Mouse (Mus musculus) MEL (cell line): ENCODE measurements around the gene Rnf141. TPM values are rescaled to one million over a fixed set of nuclear protein-coding genes. Genes with fewer than 3 reads are reported as not detected.

Experiments used
- DNase-seq: peaks from one replicate; pipeline ENCODE4 v3.0.0; 2011; ENCODE audit warnings: low read depth, low spot score
- H3K27ac ChIP-seq: 2 replicates; pipeline ENCODE4 v1.5.1; 2012; ENCODE audit warnings: low read depth, mild to moderate bottlenecking, control low read depth, low read length, moderate library complexity; ENCODE audit not compliant: control insufficient read depth
- H3K27me3 ChIP-seq, 2 experiments: fragments of 150-350 bp in 1 of 2; sonication (generic) in 1 of 2; 2 replicates each; pipeline ENCODE4 v1.6.1; 2012; ENCODE audit warnings: low read length in 2 of 2, mild to moderate bottlenecking in 2 of 2, improper control_type of control experiment in 1 of 2, moderate library complexity in 1 of 2; ENCODE audit not compliant: insufficient read depth in 2 of 2, control insufficient read depth in 1 of 2
- H3K36me3 ChIP-seq, 2 experiments: 2 replicates each; pipeline ENCODE4 v1.6.1; 2012 to 2014; ENCODE audit warnings: low read length in 2 of 2, improper control_type of control experiment in 1 of 2, inconsistent platforms in 1 of 2, mild to moderate bottlenecking in 1 of 2; ENCODE audit not compliant: insufficient read depth in 2 of 2, control insufficient read depth in 1 of 2
- H3K4me1 ChIP-seq, 2 experiments: fragments of 150-350 bp in 1 of 2; sonication (generic) in 1 of 2; 2 replicates each; pipeline ENCODE4 v1.6.1; 2012; ENCODE audit warnings: low read length in 2 of 2, improper control_type of control experiment in 1 of 2, mild to moderate bottlenecking in 1 of 2; ENCODE audit not compliant: insufficient read depth in 2 of 2, control insufficient read depth in 1 of 2
- H3K4me3 ChIP-seq, 2 experiments: fragments of 150-350 bp in 1 of 2; sonication (generic) in 1 of 2; 2 replicates each; pipeline ENCODE4 v1.5.1; 2012; ENCODE audit warnings: low read depth in 2 of 2, low read length in 2 of 2, mild to moderate bottlenecking in 2 of 2, moderate library complexity in 2 of 2, control low read depth in 1 of 2, improper control_type of control experiment in 1 of 2; ENCODE audit not compliant: control insufficient read depth in 1 of 2, insufficient read depth in 1 of 2
- H3K79me2 ChIP-seq: 2 replicates; pipeline ENCODE4 v1.6.1; 2012; ENCODE audit warnings: mild to moderate bottlenecking, low read length, moderate library complexity; ENCODE audit not compliant: control insufficient read depth, poor library complexity, insufficient read depth
- H3K9ac ChIP-seq: 2 replicates; pipeline ENCODE4 v1.6.1; 2012; ENCODE audit warnings: low read depth, mild to moderate bottlenecking, control low read depth, low read length, moderate library complexity; ENCODE audit not compliant: control insufficient read depth, poor library complexity, severe bottlenecking
- H3K9me3 ChIP-seq: fragments of 150-350 bp; sonication (generic); replicated peaks from 2 replicates; pipeline ENCODE4 v1.6.1; 2012; ENCODE audit warnings: mild to moderate bottlenecking, low read length, improper control_type of control experiment, moderate library complexity; ENCODE audit not compliant: insufficient read depth
- BHLHE40 ChIP-seq: IDR thresholded peaks from 2 replicates; pipeline ENCODE4 v1.6.1; 2012; ENCODE audit warnings: low read depth, mild to moderate bottlenecking, inconsistent platforms, low read length, improper control_type of control experiment, borderline replicate concordance
- ELF1 ChIP-seq: IDR thresholded peaks from 2 replicates; pipeline ENCODE4 v1.6.1; 2014; ENCODE audit warnings: low read depth, mild to moderate bottlenecking, inconsistent platforms, low read length, improper control_type of control experiment, moderate library complexity
- EP300 ChIP-seq, 2 experiments: IDR thresholded peaks; 2 replicates each; pipeline ENCODE4 v1.6.1; 2011; ENCODE audit warnings: improper control_type of control experiment in 2 of 2, low read length in 2 of 2, low read depth in 1 of 2, mild to moderate bottlenecking in 1 of 2
- GATA1 ChIP-seq: IDR thresholded peaks from 2 replicates; pipeline ENCODE4 v1.6.1; 2011; ENCODE audit warnings: low read depth, low read length, improper control_type of control experiment
- MAFK ChIP-seq: IDR thresholded peaks from 2 replicates; pipeline ENCODE4 v1.6.1; 2011; ENCODE audit warnings: low read depth, mild to moderate bottlenecking, low read length, improper control_type of control experiment, borderline replicate concordance
- MAZ ChIP-seq: IDR thresholded peaks from 2 replicates; pipeline ENCODE4 v1.6.1; 2012; ENCODE audit warnings: low read depth, mild to moderate bottlenecking, inconsistent platforms, low read length, improper control_type of control experiment
- MYB ChIP-seq: IDR thresholded peaks from 2 replicates; pipeline ENCODE4 v1.6.1; 2011; ENCODE audit warnings: mild to moderate bottlenecking, low read depth, low read length, improper control_type of control experiment
- MYC ChIP-seq: IDR thresholded peaks from 2 replicates; pipeline ENCODE4 v1.6.1; 2011; ENCODE audit warnings: low read depth, mild to moderate bottlenecking, low read length, improper control_type of control experiment, moderate library complexity
- POLR2AphosphoS5 ChIP-seq: IDR thresholded peaks from 2 replicates; pipeline ENCODE4 v1.6.1; 2012; ENCODE audit warnings: low read depth, borderline replicate concordance, mild to moderate bottlenecking, inconsistent platforms, low read length, moderate library complexity, mixed read lengths
- SIN3A ChIP-seq: IDR thresholded peaks from 2 replicates; pipeline ENCODE4 v1.6.1; 2012; ENCODE audit warnings: low read length, improper control_type of control experiment, inconsistent platforms
- ZMIZ1 ChIP-seq: IDR thresholded peaks from 2 replicates; pipeline ENCODE4 v1.6.1; 2012; ENCODE audit warnings: low read depth, mild to moderate bottlenecking, inconsistent platforms, low read length, improper control_type of control experiment, moderate library complexity
- polyA plus RNA-seq, 2 experiments: library from polyadenylated mRNA; stranded (reverse) in 1 of 2; unstranded in 1 of 2; fragments of >175 nt in 1 of 2; fragments of >200 nt in 1 of 2; gene quantifications; 2 replicates each; pipeline versions ENCODE4 v1.2.1 to v1.2.4; 2012; ENCODE audit warnings: low replicate concordance in 2 of 2, low read depth in 1 of 2; ENCODE audit not compliant: insufficient read length in 2 of 2, insufficient read depth in 1 of 2, missing spikeins in 1 of 2
- total RNA-seq: library from RNA; depleted of rRNA; stranded (reverse); fragments of 300-350 nt; gene quantifications from 2 replicates; pipeline ENCODE4 v1.2.3, GENCODE M21; 2012

Rnf141 gene
- total and polyA plus RNA-seq, 3 experiments, result 18.8 to 19.7 TPM; not detected in 1

- Histone ChIP-seq H3K9ac (no peak overlapping the region), H3K4me1 (peaks cover 0 to under 1% of the 10 kb centered on the region in 2 experiments; a peak in 1 of 4 replicates), H3K27ac (no peak overlapping the region), H3K27me3 (peaks cover 6 to 8% of the 10 kb centered on the region in 2 experiments), H3K4me3 (no peak overlapping the region), H3K9me3 (no peaks in the 10 kb centered on the region), H3K36me3 (no peaks in the 10 kb centered on the region; a peak in 1 of 4 replicates), H3K79me2 (peaks cover 7% of the 10 kb centered on the region)
- DNase-seq, result no peak
- TF ChIP-seq MYB, result no peak
- no peak for TF ChIP-seq EP300 (IDR thresholded peaks at IDR 0.05; ENCODE audit: low read depth in 1 of 2, low read length in 2 of 2)
- no peak for TF ChIP-seq MAZ
- TF ChIP-seq GATA1, result no peak
- no peak for TF ChIP-seq BHLHE40
- TF ChIP-seq SIN3A, result no peak
Measured at GRCm38 (mm10) chr7:110848371-110848770, 4.1 kb upstream of the Rnf141 start.

GRCm38 (mm10) chr7:110847321-110847720, 3.1 kb upstream of the Rnf141 start:
- Histone ChIP-seq H3K9ac (no peak overlapping the region), H3K4me3 (no peak overlapping the region), H3K27ac (no peak overlapping the region), H3K9me3 (no peaks in the 10 kb centered on the region), H3K27me3 (peaks cover 6 to 8% of the 10 kb centered on the region in 2 experiments), H3K79me2 (peaks cover 9% of the 10 kb centered on the region), H3K4me1 (peaks cover 2 to 5% of the 10 kb centered on the region in 2 experiments), H3K36me3 (no peaks in the 10 kb centered on the region; a peak in 2 of 4 replicates)
- DNase-seq, result no peak
- no peak for TF ChIP-seq ELF1
- no peak for TF ChIP-seq SIN3A
- TF ChIP-seq POLR2AphosphoS5, result no peak
- no peak for TF ChIP-seq MYC
- TF ChIP-seq MAFK, result no peak
- no peak for TF ChIP-seq ZMIZ1

GRCm38 (mm10) chr7:110840332-110840731, 3.9 kb downstream of the Rnf141 start:
- TF ChIP-seq MYC (0 out of 2 replicates have a peak, but pooled peaks have one; percentile 25), ELF1 (no peak)
- peak; percentile 76 for DNase-seq
- H3K36me3 ChIP-seq, result peaks cover 1 to 8% of the 10 kb centered on the region in 2 experiments; a peak in 2 of 4 replicates
- peaks cover 10% of the 10 kb centered on the region for H3K79me2 ChIP-seq
- H3K4me1 ChIP-seq, result peaks cover 5 to 13% of the 10 kb centered on the region in 2 experiments
- no peaks in the 10 kb centered on the region for H3K9me3 ChIP-seq
- H3K4me3 ChIP-seq, result no peak overlapping the region
- H3K9ac ChIP-seq, result no peak overlapping the region
- H3K27ac ChIP-seq, result no peak overlapping the region
- no peaks in the 10 kb centered on the region for H3K27me3 ChIP-seq
